Mouse (Mus musculus) MEL (cell line): ENCODE measurements at regions not wholly inside any gene's neighbourhood (a gene's known extent, or its start where the extent isn't known, plus 50 kb on each side); places are given as distances from the start of the nearest gene placed in this dataset.

Source experiments
- DNase-seq: peaks from one replicate; pipeline ENCODE4 v3.0.0; 2011; ENCODE audit warnings: low read depth, low spot score
- H3K27ac ChIP-seq: 2 replicates; pipeline ENCODE4 v1.5.1; 2012; ENCODE audit warnings: low read depth, mild to moderate bottlenecking, control low read depth, low read length, moderate library complexity; ENCODE audit not compliant: control insufficient read depth
- H3K27me3 ChIP-seq, 2 experiments: fragments of 150-350 bp in 1 of 2; sonication (generic) in 1 of 2; 2 replicates each; pipeline ENCODE4 v1.6.1; 2012; ENCODE audit warnings: low read length in 2 of 2, mild to moderate bottlenecking in 2 of 2, improper control_type of control experiment in 1 of 2, moderate library complexity in 1 of 2; ENCODE audit not compliant: insufficient read depth in 2 of 2, control insufficient read depth in 1 of 2
- H3K36me3 ChIP-seq, 2 experiments: 2 replicates each; pipeline ENCODE4 v1.6.1; 2012 to 2014; ENCODE audit warnings: low read length in 2 of 2, improper control_type of control experiment in 1 of 2, inconsistent platforms in 1 of 2, mild to moderate bottlenecking in 1 of 2; ENCODE audit not compliant: insufficient read depth in 2 of 2, control insufficient read depth in 1 of 2
- H3K4me1 ChIP-seq, 2 experiments: fragments of 150-350 bp in 1 of 2; sonication (generic) in 1 of 2; 2 replicates each; pipeline ENCODE4 v1.6.1; 2012; ENCODE audit warnings: low read length in 2 of 2, improper control_type of control experiment in 1 of 2, mild to moderate bottlenecking in 1 of 2; ENCODE audit not compliant: insufficient read depth in 2 of 2, control insufficient read depth in 1 of 2
- H3K4me3 ChIP-seq, 2 experiments: fragments of 150-350 bp in 1 of 2; sonication (generic) in 1 of 2; 2 replicates each; pipeline ENCODE4 v1.5.1; 2012; ENCODE audit warnings: low read depth in 2 of 2, low read length in 2 of 2, mild to moderate bottlenecking in 2 of 2, moderate library complexity in 2 of 2, control low read depth in 1 of 2, improper control_type of control experiment in 1 of 2; ENCODE audit not compliant: control insufficient read depth in 1 of 2, insufficient read depth in 1 of 2
- H3K79me2 ChIP-seq: 2 replicates; pipeline ENCODE4 v1.6.1; 2012; ENCODE audit warnings: mild to moderate bottlenecking, low read length, moderate library complexity; ENCODE audit not compliant: control insufficient read depth, poor library complexity, insufficient read depth
- H3K9ac ChIP-seq: 2 replicates; pipeline ENCODE4 v1.6.1; 2012; ENCODE audit warnings: low read depth, mild to moderate bottlenecking, control low read depth, low read length, moderate library complexity; ENCODE audit not compliant: control insufficient read depth, poor library complexity, severe bottlenecking
- H3K9me3 ChIP-seq: fragments of 150-350 bp; sonication (generic); replicated peaks from 2 replicates; pipeline ENCODE4 v1.6.1; 2012; ENCODE audit warnings: mild to moderate bottlenecking, low read length, improper control_type of control experiment, moderate library complexity; ENCODE audit not compliant: insufficient read depth
- BHLHE40 ChIP-seq: IDR thresholded peaks from 2 replicates; pipeline ENCODE4 v1.6.1; 2012; ENCODE audit warnings: low read depth, mild to moderate bottlenecking, inconsistent platforms, low read length, improper control_type of control experiment, borderline replicate concordance
- ELF1 ChIP-seq: IDR thresholded peaks from 2 replicates; pipeline ENCODE4 v1.6.1; 2014; ENCODE audit warnings: low read depth, mild to moderate bottlenecking, inconsistent platforms, low read length, improper control_type of control experiment, moderate library complexity
- MAX ChIP-seq: IDR thresholded peaks from 2 replicates; pipeline ENCODE4 v1.6.1; 2011; ENCODE audit warnings: low read length, improper control_type of control experiment
- MAZ ChIP-seq: IDR thresholded peaks from 2 replicates; pipeline ENCODE4 v1.6.1; 2012; ENCODE audit warnings: low read depth, mild to moderate bottlenecking, inconsistent platforms, low read length, improper control_type of control experiment
- NRF1 ChIP-seq: IDR thresholded peaks from 2 replicates; pipeline ENCODE4 v1.6.1; 2014; ENCODE audit warnings: low read depth, mild to moderate bottlenecking, inconsistent platforms, low read length, improper control_type of control experiment, moderate library complexity; ENCODE audit not compliant: poor library complexity, insufficient read depth, severe bottlenecking
- POLR2A ChIP-seq, 2 experiments: IDR thresholded peaks; 2 replicates each; pipeline ENCODE4 v1.6.1; 2011 to 2012; ENCODE audit warnings: low read length in 2 of 2, mild to moderate bottlenecking in 2 of 2, control low read depth in 1 of 2, improper control_type of control experiment in 1 of 2, low read depth in 1 of 2, moderate library complexity in 1 of 2; ENCODE audit not compliant: control insufficient read depth in 1 of 2, insufficient read depth in 1 of 2, poor library complexity in 1 of 2
- RCOR1 ChIP-seq: IDR thresholded peaks from 2 replicates; pipeline ENCODE4 v1.6.1; 2012; ENCODE audit warnings: low read depth, mild to moderate bottlenecking, inconsistent platforms, low read length, improper control_type of control experiment
- SIN3A ChIP-seq: IDR thresholded peaks from 2 replicates; pipeline ENCODE4 v1.6.1; 2012; ENCODE audit warnings: low read length, improper control_type of control experiment, inconsistent platforms
- TAL1 ChIP-seq: IDR thresholded peaks from 2 replicates; pipeline ENCODE4 v1.6.1; 2012; ENCODE audit warnings: mild to moderate bottlenecking, inconsistent platforms, low read length, moderate library complexity, mixed read lengths
- USF1 ChIP-seq: IDR thresholded peaks from 2 replicates; pipeline ENCODE4 v1.6.1; 2014; ENCODE audit warnings: low read depth, mild to moderate bottlenecking, inconsistent platforms, low read length, improper control_type of control experiment, moderate library complexity
- USF2 ChIP-seq, 2 experiments: IDR thresholded peaks; 2 replicates each; pipeline ENCODE4 v1.6.1; 2011 to 2012; ENCODE audit warnings: improper control_type of control experiment in 2 of 2, low read length in 2 of 2, borderline replicate concordance in 1 of 2, inconsistent platforms in 1 of 2, low read depth in 1 of 2, mild to moderate bottlenecking in 1 of 2; ENCODE audit not compliant: insufficient read depth in 1 of 2
- ZC3H11A ChIP-seq: IDR thresholded peaks from 2 replicates; pipeline ENCODE4 v1.6.1; 2012; ENCODE audit warnings: low read depth, mild to moderate bottlenecking, inconsistent platforms, low read length, improper control_type of control experiment

DNA sequence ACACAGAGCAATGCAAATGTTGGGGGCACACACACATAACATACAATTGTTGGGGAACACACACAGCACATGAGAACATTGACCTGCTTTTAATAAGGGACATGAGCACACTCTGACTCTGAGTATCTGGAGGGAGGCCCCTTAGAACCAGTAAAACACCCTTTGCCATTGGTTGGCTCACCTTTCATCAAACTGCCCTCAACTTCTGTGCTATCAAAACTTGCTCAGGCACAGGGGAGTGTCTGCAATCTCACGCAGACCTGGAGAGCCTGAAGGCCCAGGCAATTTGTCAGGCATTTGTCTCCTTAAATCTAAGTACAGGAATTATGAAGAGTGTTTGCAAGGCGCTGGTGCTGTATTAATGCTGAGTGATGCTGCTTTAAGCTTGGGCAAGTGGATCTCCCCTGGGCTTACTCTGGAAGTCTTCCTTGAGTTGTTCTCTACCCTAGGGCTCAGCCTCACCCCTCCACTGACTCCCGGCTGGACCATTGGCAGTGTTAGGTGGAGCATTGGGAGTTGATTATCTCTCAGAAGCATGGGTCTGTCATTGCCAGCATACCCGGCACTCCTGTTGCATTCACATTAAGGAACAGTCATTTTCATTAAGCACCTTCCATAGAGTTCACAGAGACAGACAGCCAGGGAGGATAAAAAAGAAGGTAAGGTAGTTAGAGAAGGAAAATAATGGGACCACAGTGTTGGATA is 235.7 kb upstream of the Runx1 start:
- Histone ChIP-seq H3K9ac (no peak overlapping the region), H3K27ac (no peak overlapping the region), H3K9me3 (no peaks in the 10 kb centered on the region), H3K4me1 (no peaks in the 10 kb centered on the region), H3K4me3 (no peak overlapping the region), H3K27me3 (no peaks in the 10 kb centered on the region), H3K36me3 (no peaks in the 10 kb centered on the region), H3K79me2 (no peaks in the 10 kb centered on the region)
- no peak for DNase-seq
- TF ChIP-seq RCOR1 (no peak), TAL1 (no peak), BHLHE40 (no peak), USF1 (no peak), MAZ (no peak), MAX (no peak), SIN3A (no peak)

DNA sequence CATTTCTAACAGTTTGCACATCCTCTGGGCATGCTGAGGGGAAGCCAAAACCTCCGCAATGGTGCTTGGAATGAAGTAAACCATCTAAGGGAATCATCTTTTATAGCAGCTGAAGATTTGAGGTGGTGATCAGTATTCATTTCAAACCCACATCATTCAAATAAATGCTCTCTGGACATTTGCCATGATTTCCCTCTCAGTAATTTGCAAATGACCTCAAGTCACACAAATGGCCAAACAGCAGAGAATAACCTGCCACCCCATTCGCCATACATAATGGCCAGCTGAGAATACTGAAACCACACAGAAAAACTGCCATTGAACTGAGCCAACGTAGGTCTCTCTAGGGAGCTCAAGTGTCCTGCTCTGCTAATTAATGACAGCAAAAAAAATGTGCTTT is 230.3 kb upstream of the Runx1 start:
- no peak overlapping the region for H3K4me3 ChIP-seq
- no peak for DNase-seq

GRCm38 (mm10) chr16:93055545-93055944 is 229.6 kb upstream of the Runx1 start:
- H3K4me3 ChIP-seq: no peak overlapping the region
- no peak for DNase-seq
- peaks cover 0 to 1% of the 10 kb centered on the region in 2 experiments; a peak in 2 of 4 replicates for H3K27me3 ChIP-seq
- H3K4me1 ChIP-seq: peaks cover 0 to 4% of the 10 kb centered on the region in 2 experiments; a peak in 3 of 4 replicates
- H3K9ac ChIP-seq: no peak overlapping the region
- H3K27ac ChIP-seq: no peak overlapping the region
- H3K36me3 ChIP-seq: no peaks in the 10 kb centered on the region
- no peaks in the 10 kb centered on the region for H3K9me3 ChIP-seq
- TF ChIP-seq ELF1 (no peak), NRF1 (no peak), POLR2A (IDR thresholded peaks at IDR 0.05; ENCODE audit: control insufficient read depth in 1 of 2, insufficient read depth in 1 of 2, low read depth in 1 of 2, low read length in 2 of 2, poor library complexity in 1 of 2) (no peak), USF2 (IDR thresholded peaks at IDR 0.05; ENCODE audit: borderline replicate concordance in 1 of 2, insufficient read depth in 1 of 2, low read depth in 1 of 2, low read length in 2 of 2) (no peak), ZC3H11A (no peak), MAZ (no peak)
- H3K79me2 ChIP-seq: no peaks in the 10 kb centered on the region

More for the DNA sequence above, 230.3 kb upstream of the Runx1 start:
- TF ChIP-seq NRF1 (no peak), USF2 (IDR thresholded peaks at IDR 0.05; ENCODE audit: borderline replicate concordance in 1 of 2, insufficient read depth in 1 of 2, low read depth in 1 of 2, low read length in 2 of 2) (no peak), BHLHE40 (no peak)
- TF ChIP-seq, all 39 proteins: peak for 0
- peaks cover 0 to 4% of the 10 kb centered on the region in 2 experiments; a peak in 3 of 4 replicates for H3K4me1 ChIP-seq
- no peaks in the 10 kb centered on the region for H3K79me2 ChIP-seq
- no peaks in the 10 kb centered on the region for H3K36me3 ChIP-seq
- H3K9ac ChIP-seq: no peak overlapping the region
- H3K27me3 ChIP-seq: peaks cover 0 to 1% of the 10 kb centered on the region in 2 experiments; a peak in 2 of 4 replicates
- H3K9me3 ChIP-seq: no peaks in the 10 kb centered on the region
- no peak overlapping the region for H3K27ac ChIP-seq
